Mouse (Mus musculus) spleen, adult 18-20 months (tissue): ENCODE measurements at regions not wholly inside any gene's neighbourhood (a gene's known extent, or its start where the extent isn't known, plus 50 kb on each side); places are given as distances from the start of the nearest gene placed in this dataset.
A peak's percentile ranks its signal among the peaks of the same experiment; 100 is the strongest.

ENCODE experiments used
- DNase-seq, 2 experiments: peaks; one replicate each; pipeline ENCODE4 v3.0.0; 2022; ENCODE audit warnings: mixed read lengths in 2 of 2

- no peak for DNase-seq
Measured at GRCm38 (mm10) chr6:112152535-112153364, 120.8 kb upstream of the Lmcd1 start.

DNA sequence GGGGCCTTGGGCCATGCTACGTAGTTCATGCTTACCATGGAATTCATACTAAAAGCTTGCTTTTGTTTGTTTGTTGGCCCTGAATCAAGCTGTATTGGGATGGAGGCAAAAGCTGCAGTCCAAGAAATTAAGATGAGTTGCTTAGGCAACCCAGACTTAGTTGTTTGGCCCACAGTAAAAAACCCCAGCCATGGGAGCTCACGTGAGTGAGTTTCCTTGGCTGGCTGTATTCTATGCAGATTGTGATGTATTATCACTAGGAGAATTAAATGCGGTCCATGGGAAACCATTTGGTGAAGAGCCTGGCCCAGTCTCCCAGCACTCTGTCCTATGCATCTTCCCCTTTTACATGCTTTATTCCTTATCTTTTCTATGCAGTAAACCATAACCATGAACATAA lies 106.1 kb upstream of the Lmcd1 start:
- DNase-seq = no peak

DNA sequence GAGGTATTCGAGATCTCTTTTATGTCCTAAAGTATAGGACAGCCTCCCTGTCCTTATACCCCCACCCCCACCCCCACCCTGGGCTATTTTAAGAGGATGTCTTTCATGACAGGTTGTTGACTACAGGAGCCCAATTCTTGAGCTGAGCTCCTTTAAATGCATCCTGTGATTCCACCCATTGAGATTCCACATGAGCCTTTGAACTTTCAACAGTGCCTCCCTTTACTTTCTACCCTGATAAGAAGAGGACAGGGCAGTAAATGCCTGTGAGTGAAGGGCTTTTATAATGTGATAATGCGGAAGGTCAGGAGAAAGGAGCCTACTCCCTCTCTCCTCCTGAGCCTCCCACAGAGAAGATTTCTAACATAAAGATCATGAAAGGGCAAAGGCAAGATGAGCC lies 97.2 kb upstream of the Lmcd1 start:
- no peak for DNase-seq

DNA sequence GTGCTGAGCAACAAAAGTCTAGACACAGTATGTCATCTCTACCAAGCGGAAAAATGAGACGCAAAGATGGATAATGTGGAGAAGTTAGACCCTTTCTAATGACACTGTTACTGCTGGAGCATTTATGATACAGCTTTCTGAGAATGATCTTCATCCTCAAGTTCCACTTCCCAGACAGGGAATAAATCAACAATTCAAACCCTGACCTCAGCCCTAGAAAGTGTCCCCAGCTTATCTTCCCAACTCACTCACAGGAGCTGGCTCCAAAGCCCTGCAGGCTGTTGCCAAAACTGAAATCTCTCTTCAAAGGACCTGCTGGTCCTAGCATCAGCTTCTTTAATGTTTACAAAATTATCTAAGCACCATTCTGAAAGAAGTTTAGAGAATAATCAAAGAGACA lies 85.9 kb upstream of the Lmcd1 start:
- no peak for DNase-seq

GRCm38 (mm10) chr6:112191032-112191431 lies 82.5 kb upstream of the Lmcd1 start:
- DNase-seq = peak in 1 of 2 experiments; percentile 42

DNA sequence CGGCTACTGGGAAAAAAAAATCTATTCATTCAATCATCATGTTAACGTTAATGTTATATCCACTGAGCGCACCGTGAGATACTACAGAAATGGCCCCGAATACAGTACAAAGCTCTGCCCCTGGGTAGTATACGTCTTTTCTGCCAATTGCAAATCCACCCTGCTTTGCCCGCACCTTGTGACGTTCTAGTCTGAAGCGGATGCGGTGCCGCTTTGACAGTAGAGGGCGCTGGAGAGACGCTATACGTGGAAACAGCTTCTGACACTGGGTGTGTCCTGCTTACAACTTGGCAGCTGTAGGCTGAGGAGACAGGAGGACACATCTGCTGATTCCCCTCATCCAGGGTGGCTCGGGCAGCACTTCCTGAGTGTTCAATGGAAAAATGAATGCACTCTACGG lies 76.1 kb upstream of the Lmcd1 start:
- peak; percentile 34 to 67 for DNase-seq

DNA sequence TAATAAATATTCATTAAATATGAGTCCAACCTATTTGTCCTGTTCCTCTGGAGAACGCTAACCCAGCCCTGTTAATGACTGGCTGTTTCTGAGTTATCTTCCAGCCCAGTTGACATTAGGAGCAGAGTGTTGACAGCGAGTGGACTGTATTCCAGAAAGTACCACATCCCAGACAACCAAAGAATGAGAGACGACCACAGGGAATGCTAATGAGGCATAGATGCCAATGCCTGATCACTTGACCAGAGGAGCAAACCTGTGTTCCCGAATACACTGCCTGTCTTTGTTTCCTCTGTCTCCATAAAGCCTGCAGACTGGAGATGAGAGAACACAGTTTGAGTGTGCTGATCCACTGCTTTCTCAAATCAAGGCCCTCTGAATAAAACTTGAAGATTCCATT lies 74.3 kb upstream of the Lmcd1 start:
- no peak for DNase-seq

DNA sequence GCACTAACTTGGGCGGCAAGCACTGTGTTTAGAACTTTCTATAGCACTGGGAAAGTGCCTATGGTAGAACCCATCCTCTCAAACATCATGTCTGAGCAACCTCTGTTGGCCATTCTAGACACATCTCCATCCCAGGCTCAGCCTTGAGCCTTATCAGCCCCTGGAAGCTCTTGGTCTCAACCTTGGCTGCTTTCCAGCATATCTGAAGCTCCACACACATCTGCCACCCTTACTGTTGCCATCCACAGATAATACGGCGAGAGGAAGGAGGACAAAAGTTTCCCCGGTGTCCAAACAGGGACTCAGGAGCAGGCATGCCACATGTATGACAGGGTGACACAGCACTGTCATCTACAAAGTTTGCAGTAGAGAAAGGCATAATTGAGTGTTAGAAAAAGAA lies 71.4 kb upstream of the Lmcd1 start:
- DNase-seq = no peak

- no peak for DNase-seq
Measured at GRCm38 (mm10) chr6:112203321-112203720, 70.2 kb upstream of the Lmcd1 start.

GRCm38 (mm10) chr6:112204956-112205355 lies 68.6 kb upstream of the Lmcd1 start:
- DNase-seq = no peak

DNA sequence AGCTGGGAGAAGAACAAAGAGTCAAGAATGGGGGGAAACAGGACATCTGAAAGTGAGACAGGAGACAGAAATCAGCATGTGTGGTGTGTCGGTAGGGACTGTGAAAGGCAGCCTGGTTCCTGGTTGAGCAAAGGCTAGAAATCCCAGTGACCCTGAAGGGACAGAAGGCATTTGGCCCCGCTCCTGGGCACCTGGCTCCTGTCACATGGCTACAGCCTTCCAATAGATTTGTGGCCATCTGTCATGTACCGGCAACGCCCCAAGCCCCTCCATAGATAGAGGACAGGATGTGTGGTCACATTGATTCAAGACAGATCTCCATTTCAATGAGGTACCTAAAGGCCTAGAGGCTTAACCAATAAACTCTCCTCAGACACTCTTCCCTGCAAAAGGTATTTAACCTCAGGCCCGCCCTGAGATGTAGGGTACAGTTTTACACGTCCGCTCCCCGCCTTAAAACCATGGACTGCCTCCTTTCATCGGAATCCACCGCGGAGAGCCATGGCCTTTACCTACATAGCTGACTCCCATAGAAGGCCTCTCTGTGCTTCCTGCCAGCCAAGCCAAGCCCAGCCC lies 68.0 kb upstream of the Lmcd1 start:
- no peak for DNase-seq

GRCm38 (mm10) chr6:112207229-112207628 lies 66.3 kb upstream of the Lmcd1 start:
- DNase-seq = no peak

DNA sequence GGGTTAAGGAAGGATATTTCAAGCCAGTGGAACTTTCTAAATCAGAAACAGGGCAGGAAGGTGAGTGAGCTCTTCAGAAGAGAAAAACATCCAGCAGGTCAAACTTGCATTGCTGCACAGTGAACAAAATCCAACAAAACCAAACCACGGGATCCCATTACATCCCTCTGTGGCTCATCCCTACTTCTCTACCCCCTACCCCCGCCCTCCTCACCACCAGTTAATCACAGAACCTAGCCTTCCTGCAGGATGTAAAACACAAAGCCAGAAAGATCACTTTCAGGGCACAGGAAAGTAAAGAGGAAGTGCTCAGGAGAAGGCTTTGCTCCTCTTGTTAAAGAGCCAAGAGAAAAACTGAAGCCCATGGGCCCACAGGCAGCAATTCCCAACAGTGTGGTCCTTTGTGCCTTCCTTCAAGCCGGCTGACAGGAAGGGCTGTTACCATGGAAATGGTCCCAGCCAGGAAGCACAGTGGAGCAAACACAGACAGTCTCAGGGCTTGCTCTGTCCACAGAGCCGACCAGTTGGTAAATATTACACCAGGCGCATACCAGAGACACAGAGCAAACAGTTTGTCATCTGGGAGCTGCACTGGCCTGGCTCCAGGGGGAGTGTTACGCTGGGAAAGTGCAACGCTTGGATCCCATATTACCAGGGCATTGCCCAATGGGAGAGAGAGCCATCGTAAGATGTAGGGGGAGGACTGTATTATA lies 63.2 kb upstream of the Lmcd1 start:
- no peak for DNase-seq

DNA sequence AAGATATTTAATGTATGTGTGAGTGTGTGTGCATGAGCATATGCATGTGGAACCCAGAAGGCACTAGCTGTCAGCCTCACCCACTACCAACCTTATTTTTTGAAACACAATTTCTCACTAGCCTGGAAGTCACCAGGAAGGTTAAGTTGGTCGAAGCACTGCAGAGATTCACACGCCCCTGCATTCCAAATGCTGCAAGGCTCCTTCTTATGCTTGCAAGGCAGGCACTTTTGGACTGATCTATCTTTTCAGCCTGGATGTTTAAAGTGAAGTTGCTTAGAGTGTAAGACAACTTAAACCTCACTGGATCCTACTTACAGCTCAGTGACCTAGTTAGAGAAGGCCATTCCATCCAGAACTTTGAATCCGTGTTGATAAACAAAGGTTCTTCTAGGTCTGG lies 56.7 kb upstream of the Lmcd1 start:
- no peak for DNase-seq

GRCm38 (mm10) chr6:112218248-112218647 lies 55.3 kb upstream of the Lmcd1 start:
- no peak for DNase-seq

DNA sequence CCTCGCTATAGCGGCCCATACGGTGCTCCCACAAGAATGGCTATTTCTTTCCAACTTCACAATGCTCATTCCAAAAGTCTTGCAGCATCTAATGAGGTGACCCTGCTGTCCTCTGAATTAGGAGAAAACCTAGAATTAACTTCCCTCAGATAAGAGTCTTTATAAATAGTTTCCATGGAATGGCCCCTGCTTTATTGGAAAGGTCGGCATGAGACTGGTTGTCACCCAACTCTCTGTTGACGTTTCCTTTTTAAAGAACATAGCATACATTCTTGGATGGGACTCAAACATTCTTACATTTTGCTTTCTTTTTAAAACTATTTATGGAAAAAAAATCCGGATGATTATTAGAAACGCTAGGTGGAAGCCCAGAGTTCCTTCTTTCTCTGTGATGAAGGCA lies 53.9 kb upstream of the Lmcd1 start:
- DNase-seq = no peak

DNA sequence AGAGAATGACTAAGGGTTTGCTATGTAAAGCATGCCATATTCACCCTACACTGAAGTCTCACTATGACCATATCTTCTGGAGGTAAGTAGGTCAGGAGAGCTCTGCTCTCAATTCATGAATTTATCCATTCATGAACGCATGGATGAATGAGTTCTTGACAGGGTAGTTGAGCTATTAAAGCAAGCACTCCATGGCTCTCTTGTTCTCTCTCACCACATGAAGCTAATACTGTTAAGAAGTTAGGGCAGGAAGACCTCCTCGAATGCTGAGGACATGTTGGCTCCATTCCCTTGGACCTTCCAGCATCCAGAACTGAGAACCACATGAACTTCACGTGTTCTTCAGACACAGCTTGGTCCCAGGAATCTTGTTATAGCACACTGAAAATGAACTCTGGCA lies 53.4 kb upstream of the Lmcd1 start:
- DNase-seq = no peak

DNA sequence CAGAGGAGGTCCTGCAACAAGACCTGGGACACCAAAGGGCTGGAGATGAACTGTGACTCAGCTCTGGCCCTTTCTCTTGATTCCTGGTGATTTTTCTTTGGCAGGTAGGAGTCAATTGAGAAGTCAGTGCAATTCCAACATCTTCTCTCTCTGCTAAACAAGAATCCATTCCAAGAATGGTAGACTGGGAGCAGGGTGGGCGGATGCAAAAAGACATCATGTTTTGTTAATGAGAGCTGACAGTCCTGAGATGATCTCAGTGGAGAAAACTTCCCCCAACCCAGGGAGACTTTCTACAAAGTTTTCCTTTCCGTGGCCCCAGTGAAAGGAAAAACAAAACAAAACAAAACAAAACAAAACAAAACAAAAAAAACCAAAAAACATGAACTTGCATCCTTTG lies 52.2 kb upstream of the Lmcd1 start:
- DNase-seq = no peak

DNA sequence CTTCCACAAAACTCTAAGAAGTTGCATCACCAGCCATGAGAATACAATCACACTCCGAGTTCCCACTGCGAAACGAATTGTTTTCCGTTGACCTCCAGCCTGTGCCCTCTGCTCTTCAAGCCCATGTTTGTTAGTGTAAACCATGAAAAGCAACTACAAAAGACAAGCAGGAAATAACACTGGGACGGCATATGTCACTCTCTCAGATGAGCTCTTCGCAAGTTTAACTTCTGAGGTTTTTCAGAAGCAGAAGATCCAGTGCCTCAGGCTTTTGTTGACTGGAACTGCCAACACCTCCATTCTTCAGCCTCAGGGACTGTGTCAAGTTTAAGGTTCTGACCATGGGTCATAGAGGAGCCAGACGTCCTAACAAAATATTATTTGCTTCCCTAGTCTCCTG lies 50.2 kb upstream of the Lmcd1 start:
- DNase-seq = no peak
